Mouse (Mus musculus): ENCODE results near the gene Nmt1.

The Nmt1 gene

DNA sequence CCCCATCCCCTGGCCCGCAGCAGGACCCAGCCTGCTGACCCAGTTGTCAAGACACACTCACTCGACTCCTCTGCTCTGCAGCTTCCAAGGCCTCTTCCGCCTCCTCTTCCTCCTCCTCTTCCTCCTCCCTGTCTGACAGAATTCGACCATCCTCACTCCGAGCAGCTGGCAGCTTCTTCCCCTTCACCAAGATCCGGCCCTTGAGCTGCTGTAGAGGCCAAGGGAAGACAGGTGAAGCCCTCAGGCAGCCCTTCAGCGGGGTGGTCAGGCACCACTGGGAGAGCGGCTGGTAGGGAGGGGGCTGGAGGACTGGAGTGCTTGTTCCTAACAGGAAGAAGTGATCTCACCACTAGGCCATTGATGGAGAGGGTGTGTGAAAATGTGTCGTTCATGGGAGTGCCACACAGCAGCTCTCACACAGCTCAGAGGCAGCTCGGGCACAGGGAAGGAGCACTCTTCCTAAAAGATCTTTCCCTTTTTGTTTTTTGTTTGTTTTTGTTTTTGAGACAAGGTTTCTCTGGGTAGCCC is 46.9 kb downstream of the Nmt1 start:
- in situ Hi-C loops (cut with MboI, MseI): no loop called here

DNA sequence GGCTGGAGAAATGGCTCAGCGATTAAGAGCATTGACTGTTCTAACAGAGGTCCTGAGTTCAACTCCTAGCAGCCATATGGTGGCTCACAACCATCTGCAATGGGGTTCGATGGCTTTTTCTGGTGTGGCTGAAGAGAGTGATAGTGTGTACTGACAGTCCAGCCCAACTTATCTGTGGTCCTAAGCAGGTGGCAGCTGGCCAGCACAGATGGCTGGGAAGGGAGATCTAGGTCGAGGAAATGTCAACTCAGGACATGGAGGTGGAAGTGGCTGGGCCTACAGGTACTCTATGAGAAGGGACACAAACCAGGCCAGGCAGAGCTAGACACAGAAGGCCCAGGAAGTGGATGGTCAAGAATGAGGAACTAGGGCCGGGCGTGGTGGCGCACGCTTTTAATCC is 48.0 kb downstream of the Nmt1 start:
- in situ Hi-C loops (cut with MboI, MseI): no loop called here

DNA sequence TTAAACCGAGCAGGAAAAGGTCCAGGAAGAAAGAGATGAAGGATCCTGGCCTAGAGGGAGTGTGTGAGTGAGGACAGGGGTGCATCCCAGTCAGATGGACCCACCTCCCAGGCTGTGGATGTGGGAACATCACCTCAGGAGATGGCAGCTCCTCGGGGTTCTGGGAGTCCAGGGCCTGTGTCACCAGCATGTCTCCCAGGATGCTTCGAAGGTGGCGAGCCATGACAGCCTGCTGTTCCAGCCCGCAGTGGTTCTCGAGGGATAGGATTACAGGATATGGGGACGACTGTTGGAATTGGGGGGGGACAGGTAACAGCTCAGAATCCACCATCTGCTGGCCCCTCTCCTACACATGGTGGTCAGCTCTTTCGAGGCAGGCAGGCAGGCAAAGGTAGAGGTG is 48.6 kb downstream of the Nmt1 start:
- in situ Hi-C loops (cut with MboI, MseI): no loop called here

DNA sequence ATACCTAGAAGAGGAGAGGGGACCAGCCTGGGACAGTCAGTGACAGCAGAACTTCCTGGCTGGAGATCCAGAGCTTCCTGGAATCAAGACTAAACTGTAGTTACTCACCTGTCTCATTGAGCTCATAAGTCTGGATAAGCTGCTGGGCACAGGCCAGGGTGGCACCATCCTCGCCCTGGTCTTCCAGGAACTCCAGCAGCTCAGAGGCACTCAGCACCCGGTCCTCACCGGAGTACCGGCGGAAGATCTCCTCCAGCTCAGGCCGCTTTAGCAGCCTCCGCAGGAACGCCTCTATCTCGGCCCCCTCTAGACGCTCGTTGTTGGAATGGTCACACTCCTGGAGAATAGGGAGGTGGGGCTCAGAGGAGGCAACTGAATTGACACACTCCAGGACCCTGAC is 50.1 kb downstream of the Nmt1 start:
- in situ Hi-C loops (cut with MboI, MseI): no loop called here

DNA sequence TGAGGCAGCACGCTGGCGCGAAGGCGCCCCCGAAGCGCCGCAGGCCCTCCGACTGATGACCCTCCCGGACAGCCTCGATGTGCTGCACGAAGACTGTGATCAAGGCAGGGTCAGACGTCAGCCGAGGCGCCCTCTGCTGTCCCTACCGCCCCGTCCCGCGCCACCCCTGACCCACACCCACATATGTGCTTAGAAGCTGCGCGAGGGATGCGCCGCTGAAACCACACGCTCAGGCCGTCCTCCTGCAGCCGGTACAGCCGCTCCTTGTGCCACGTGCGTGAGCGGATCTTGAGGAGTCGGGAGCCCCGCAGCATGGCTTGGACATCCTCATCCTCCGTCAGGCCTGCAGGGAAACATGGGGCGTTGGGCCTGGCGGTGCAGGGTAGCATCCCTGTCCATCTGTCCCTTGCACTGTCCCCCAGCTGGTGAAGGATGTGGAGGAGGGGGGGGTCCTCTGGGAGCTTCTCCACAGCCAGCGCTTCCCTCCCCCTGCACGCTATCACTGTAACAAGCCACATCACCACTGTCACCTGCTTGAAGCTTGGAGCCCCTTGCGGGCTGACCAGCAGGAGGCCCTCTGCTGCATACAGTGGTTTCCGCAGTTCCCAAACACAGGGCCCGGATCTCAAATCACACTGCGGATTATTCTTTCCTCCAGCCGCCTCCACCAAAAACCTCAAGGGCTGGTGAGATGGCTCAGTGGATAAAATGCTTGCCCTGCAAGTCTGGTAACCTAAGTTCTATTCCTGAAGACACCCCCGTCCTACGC is 52.5 kb downstream of the Nmt1 start:
- in situ Hi-C loops (cut with MboI, MseI): no loop called here

DNA sequence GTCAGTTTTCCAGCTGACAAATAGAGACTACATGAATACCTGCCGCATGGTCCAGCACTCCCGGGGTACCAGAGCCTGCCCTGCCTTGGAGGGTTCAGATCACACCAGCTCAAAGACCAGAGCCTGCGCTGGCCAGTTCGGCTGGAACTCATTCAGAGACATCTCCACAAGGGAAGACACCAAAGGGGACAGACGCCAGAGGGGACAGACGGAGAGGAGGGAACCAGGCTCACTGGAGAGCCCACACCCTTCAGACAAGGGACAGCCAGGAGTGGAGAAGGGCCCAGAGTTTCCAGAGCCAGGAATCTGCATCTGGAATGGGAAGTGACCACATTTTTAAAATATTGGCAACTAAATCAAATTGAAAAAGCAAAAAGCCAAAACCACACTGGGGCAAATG is 53.6 kb downstream of the Nmt1 start:
- in situ Hi-C loops (cut with MboI, MseI): no loop called here

DNA sequence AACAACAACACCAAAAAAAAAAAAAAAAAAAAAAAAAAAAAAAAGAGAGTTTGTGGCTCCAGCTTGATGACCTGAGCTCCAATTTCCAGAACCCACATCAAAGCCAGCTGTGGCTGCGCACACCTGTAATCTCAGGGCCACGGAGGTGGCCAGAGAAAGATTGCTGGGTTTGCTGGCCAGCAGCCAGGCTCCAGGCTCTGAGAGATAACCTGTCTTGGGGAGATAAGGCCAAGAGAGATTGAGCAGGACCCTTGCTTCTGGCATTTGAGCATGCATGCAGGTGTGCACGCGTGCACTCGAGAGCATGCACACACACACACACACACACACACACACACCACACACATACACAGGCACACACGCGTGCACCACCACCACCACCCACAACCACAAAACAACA is 65.3 kb downstream of the Nmt1 start:
- in situ Hi-C loops (cut with MboI, MseI): no loop called here

DNA sequence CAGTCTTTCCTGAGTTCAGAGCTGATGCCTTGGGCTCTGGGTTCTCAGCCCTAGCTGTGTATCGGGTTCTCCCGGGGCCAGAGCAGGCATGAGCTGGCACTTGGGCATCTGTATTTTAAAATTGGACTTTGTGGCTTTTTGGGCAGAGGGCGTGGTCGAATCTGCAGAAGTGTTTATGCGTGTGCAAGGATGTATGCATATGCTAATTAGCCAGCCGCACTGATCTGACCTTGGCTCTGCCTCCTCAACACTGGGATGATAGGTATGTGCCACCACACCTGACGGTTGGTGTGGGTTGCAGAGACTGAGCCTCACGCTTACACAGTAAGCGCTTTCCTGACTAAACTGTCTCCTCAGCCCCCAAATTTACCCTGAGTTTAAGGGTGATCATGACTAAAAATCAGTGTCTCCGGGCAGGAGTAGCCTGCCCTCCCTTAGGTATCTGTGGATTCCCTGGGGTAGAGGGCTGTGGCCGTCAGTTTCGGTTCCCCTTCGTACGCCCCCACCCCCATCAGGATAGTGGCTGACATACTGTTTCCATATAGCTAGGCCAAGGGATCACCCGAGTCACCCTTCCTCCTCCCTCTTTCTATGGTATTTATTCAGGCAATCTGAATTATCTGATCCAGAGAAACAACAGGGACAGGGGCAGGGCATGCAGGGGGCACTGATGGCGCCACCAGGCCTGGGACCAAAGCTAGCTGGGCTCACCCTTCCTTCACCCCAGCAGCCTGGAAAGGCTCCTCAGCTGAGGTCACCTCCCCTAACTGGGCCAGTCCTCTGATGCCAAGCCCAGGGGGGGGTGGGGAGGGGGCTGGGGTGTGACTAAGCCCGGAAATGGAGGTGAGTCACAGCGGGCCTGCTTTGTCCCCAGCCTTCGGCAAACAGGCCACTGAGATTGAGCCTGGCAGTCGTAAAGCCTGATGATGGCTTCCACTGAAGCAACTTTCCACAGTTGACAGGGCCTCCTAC is 66.2 kb downstream of the Nmt1 start:
- in situ Hi-C loops (cut with MboI, MseI): no loop called here

DNA sequence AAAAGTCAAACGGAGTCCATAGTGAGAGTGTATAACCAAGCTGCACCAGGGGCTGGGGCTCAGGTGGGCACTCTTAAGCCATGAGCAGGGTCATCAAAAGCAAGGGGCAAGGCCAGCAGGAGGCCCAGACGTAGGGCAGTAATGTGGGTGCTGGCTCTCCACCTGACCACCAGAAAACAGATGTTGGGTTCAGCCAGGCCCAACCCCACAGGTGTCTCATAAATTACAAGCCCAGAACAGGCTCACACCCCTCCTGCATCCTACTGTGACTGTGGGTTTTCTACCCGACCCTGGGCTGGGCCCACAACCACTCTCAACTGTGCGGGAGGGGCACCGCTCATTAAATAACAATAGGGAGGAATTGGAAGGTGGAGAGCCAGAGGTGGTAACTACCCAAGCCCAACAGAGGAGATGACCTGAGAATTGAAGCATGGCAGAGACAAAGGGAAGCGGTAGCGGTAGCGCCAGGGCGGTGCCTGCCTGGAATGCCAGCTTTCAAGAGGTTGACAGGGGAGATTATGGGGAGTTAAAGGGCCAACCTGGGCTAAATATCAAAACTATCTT is 67.2 kb downstream of the Nmt1 start:
- in situ Hi-C loops (cut with MboI, MseI): no loop called here

DNA sequence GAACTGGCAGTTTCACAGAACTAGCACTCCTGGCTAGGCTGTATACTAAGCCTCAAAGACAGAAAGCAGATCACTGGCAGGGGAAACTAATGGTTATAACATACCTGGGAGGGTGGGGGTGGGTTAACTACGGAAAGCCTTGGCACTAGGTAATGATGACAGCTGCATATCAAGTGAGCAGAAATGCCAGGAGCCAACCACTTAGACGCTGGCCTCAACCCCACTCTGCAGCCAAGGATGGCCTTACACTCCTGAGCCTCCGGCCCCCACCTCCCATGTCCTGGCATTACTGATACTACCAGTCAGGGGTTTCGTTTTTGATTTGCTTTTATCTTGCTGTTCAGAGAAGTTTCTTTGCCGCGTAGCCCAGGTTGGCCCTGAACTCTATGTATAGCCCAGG is 67.8 kb downstream of the Nmt1 start:
- in situ Hi-C loops (cut with MboI, MseI): no loop called here

DNA sequence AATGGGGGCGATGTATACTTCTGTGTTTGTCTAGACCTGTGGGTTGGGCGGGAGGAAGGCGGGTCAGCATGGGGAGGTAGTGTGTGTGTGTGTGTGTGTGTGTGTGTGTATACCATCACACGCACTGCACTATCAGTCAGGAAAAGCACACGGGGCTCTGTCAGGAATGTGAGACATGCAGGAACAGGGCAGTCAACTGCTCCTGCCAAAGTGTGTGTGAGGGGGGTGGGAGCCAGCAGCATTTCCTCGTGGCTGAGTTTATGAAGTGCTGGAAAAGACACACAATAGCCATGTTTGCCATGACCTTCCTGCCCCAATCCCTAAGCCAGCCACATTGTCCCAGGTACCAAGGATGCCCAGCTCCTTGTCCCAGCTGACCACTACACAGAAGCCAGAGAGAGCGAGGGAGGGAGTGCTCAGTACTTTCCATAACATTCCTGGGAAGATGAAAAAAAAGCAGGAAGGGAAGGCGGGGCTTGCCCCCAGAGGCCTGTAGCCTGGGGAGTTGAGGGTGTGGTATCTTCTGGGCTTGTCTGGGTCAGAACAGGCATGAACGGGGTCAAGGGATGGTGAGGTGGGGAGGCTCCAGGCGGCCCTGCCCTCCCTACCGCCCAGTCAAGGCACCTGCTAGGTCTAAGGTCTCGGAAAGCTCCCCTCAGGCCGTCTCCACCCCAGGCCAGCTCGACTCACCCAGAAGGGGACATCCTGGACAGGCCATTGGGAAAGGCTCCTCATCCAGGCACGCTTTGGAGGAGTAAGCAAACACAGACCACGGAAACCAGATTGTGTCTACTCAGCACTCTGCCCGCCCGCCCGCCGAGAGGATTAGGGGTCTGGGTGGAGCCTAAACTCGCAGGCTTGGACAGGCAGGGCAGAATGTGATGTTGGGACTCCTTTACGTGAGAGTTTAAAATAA is 69.2 kb downstream of the Nmt1 start:
- in situ Hi-C loops (cut with MboI, MseI): no loop called here

DNA sequence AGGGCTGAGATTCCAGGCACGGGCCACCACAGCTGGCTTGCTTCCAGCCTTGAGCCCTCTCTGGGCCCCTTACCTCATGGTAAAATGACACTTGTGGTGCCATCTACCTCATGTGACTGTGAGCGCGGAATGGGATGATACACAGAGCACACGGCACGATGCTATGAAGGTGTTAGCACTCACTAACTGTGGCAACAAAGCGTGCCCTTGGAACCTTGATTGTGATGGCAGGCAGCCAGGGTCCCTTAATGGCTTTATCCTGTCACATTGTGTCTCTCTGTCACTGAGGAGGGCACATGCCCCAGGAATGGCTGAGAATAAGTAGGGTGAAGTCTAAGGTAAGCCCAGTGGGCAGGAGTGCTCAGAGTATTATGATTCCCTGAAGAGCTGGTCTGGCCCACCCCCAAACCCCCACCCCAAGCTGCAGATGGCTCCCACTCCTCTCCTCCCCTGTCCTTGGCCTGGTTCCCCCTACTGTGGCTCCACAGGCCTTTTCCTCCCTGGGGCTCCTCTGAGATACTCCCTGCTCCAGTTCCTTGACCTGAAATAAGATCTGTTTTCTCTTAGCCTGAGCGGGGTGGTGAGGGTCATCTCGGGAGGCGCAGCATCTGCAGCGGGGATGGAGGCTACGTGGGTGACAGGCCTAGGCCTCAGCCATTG is 70.7 kb downstream of the Nmt1 start:
- in situ Hi-C loops (cut with MboI, MseI): no loop called here

DNA sequence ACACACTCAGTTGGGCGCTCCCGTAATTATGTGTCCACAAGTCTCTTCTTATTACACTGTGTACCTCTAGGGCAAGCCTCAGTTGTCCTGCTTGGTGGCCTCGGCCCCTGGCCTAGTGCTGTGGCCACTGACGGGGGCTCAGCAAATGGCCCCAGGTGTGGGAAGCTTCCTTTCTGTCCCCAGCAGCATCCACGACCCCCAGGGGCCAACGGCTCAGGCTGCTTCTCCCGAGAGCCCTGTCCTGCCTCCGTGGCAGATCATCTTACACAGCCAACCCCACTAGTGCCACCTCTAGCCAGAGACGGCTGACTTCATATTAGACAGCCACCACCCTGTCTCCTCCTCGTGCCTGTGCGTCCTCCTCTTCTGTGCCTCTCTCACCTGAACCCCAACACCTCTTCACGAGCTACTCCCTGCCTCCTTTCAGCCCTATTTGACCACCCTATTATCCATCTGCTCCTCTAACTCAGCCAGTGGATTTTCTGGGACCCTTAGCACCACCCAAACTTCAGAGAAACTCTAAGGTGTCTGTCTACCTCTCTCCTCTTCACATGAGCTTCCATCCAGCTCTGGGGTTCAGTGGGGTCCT is 71.5 kb downstream of the Nmt1 start:
- in situ Hi-C loops (cut with MboI, MseI): no loop called here

DNA sequence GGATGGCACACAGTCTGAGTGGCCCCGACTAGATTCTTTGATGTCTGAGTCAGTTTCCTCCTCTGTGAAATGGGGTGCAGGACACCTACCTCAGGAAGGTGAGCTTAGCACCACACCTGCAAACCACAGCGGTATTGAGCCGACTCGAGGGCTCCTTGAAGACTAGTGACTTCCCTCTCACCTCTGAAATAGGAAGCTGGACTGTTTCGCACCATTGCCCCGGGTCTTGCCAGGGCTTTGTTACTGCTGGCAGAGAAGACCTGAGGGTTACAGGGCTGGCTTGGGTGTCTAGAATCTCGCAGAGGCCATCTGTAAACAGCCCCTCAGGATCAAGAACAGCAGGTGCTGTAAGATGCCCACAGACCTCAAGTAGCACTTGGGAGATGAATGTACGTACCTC is 72.4 kb downstream of the Nmt1 start:
- in situ Hi-C loops (cut with MboI, MseI): loop anchor here (5.0 kb wide), 2 partner anchors 57 to 83 kb away; no protein-coding TSS in a partner anchor

DNA sequence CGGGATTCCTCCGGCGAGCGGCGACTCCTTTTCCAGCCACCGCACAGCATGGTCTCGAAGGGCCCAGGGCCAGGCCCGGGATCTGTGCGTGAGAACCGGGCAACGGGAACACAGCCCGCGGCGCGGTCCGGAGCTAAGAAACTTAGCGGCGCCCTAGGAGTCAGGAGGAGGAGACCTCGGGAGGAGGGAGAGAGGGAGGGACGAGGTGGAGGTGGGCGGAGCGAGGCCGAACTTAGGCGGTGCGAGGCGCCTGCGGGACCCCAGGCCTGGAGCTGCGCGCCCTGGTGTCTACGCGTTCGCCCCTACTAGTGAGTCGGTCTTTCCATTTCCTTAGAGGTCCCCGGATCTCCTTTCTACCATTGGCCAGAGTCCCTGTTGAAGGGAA is 73.5 kb downstream of the Nmt1 start, which contains the start of the genes Plcd3 and Acbd4:
Plcd3 (minus strand) TSS at position 178 of the 385 bp plus-strand sequence.
Acbd4 (plus strand) TSS at position 202 of the 385 bp plus-strand sequence.
- in situ Hi-C loops (cut with MboI, MseI): loop anchor here (5.0 kb wide), 2 partner anchors 56 to 84 kb away; no protein-coding TSS in a partner anchor

DNA sequence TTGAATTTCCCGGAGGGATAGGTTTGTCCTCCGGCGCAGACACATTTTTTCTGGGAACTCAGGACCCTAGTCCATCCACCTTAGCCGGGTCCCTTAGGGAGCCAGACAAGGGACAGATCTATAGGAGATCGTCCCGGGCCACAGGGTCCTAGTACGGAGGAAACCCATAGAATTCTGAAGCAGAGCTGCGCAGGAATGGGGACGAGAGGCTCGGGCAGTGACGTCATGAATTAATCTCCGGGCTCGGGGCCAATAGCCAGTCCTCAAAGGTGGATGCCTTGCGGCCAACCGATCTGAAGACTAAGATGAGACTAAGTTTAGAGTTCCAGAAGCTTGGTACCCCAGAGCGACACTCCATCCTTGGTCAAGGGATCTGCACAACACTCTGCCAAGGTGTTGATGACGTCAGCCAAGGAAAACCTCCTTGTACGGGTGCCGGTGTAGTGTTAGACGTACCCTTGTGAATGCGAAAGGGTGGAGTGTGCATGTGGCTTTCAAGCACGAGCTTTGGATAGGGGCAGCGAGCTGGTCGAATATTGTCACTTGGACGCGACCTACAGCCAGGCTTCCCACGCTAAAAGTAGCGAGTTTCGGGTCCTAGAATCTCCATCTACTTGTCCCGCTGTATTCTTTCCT is 74.0 kb downstream of the Nmt1 start:
- in situ Hi-C loops (cut with MboI, MseI): loop anchor here (5.0 kb wide), 2 partner anchors 55 to 85 kb away; no protein-coding TSS in a partner anchor

DNA sequence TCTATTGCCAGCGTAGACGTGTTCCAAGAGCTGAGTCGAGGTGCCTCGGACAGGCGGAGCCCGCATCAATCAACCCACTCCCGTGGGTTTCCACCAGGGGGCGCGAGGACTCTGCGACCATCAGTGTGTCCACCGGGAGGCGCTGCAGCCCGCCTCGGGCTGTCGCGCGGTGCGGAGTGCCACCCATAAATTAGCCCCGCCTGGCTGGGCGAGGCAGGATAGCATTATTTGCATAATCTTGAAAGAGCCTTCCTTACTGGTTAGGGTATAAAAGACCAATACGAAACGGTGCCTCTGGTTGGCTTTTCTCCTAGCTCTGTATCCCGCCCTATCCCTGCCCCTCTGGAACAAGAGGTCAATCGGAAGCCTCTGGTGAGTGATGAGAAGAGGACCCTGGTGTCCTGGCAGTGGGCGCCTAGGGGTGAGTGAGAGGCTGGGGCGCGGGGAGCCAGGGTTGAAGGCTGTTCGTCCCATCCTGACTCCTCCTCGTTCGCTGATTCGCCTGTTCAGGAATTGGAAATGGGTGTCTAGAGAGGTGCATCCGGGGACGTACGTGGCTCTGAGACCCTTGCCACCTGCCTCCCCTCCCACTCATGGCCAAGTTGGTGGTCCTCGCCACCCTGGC is 74.8 kb downstream of the Nmt1 start:
- in situ Hi-C loops (cut with MboI, MseI): loop anchor here (5.0 kb wide), 2 partner anchors 54 to 86 kb away; no protein-coding TSS in a partner anchor

DNA sequence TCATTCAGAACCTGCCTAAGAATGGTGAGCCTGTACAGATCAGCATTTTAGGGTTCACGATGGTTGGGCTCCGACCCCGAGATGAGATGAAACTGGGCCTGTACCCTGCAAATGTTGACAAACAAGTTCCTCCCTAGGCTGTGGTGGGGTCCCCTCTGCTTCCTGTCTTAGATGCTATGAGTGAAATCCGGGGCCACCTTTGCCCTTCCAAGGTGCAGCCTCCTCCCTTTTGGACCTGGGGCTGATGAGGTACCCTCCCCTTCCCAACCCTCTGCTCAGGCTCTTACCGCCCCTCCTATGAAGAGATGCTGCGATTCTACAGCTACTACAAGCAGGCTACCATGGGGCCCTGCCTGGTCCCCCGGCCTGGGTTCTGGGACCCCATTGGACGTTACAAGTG is 75.6 kb downstream of the Nmt1 start:
- in situ Hi-C loops (cut with MboI, MseI): loop anchor here (5.0 kb wide), 2 partner anchors 54 to 86 kb away; no protein-coding TSS in a partner anchor

DNA sequence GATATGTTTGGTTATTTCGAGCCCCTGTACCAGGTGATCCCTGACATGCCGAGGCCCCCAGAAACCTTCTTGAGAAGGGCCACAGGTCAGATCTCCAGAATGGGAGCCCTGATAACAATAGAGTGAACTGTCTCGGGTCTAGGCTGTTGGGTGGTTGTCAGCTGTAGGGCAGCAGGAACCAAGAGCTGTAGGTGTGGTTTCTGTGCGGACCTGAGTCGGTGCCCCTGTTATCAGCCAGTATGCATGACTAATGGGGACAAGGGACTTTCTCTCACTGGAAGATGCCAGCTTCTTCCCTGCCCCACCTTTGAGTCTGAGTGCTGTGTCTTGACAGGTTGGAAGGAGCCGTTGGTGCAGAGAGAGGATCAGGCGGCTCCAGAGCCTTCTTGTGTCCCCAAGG is 76.5 kb downstream of the Nmt1 start:
- in situ Hi-C loops (cut with MboI, MseI): loop anchor here (5.0 kb wide), 2 partner anchors 53 to 87 kb away; no protein-coding TSS in a partner anchor
